Mouse (Mus musculus) cerebellum, postnatal 10 days (tissue): ENCODE measurements around the gene Atxn7l3.

ENCODE experiments used
- DNase-seq, 2 experiments: peaks; one replicate each; pipeline ENCODE4 v3.0.0; 2021; ENCODE audit warnings: mixed read lengths in 2 of 2

The Atxn7l3 gene

GRCm38 (mm10) chr11:102296491-102297472 is at the start of gene Atxn7l3:
Atxn7l3 (minus strand) TSS chr11:102296631.
- peak; percentile 98 to 99 for DNase-seq

- DNase-seq = no peak
These were observed 48.0 kb upstream of the Atxn7l3 start for GRCm38 (mm10) chr11:102344458-102344857.

- DNase-seq = no peak
These were observed 46.3 kb upstream of the Atxn7l3 start for GRCm38 (mm10) chr11:102342742-102343141.

GRCm38 (mm10) chr11:102341101-102341500 is 44.7 kb upstream of the Atxn7l3 start:
- DNase-seq = no peak

GRCm38 (mm10) chr11:102339624-102340023 is 43.2 kb upstream of the Atxn7l3 start:
- DNase-seq = peak; percentile 50 to 71

- DNase-seq = peak; percentile 88 to 93
These were observed 42.8 kb upstream of the Atxn7l3 start for GRCm38 (mm10) chr11:102339195-102339594.

- peak; percentile 100 for DNase-seq
These were observed 42.1 kb upstream of the Atxn7l3 start for GRCm38 (mm10) chr11:102338561-102338960.

GRCm38 (mm10) chr11:102337921-102338320 is 41.5 kb upstream of the Atxn7l3 start:
- DNase-seq = no peak

- DNase-seq = no peak
These were observed 39.8 kb upstream of the Atxn7l3 start for GRCm38 (mm10) chr11:102336191-102336590.

GRCm38 (mm10) chr11:102334973-102335700 is 38.7 kb upstream of the Atxn7l3 start:
- DNase-seq = peak; percentile 53 to 55

- DNase-seq = no peak
These were observed 37.6 kb upstream of the Atxn7l3 start for GRCm38 (mm10) chr11:102334010-102334409.

GRCm38 (mm10) chr11:102333061-102333460 is 36.6 kb upstream of the Atxn7l3 start:
- no peak for DNase-seq

- no peak for DNase-seq
These were observed 35.4 kb upstream of the Atxn7l3 start for GRCm38 (mm10) chr11:102331806-102332205.

GRCm38 (mm10) chr11:102330039-102330438 is 33.6 kb upstream of the Atxn7l3 start:
- no peak for DNase-seq

- DNase-seq = no peak
These were observed 33.1 kb upstream of the Atxn7l3 start for GRCm38 (mm10) chr11:102329518-102329917.

- no peak for DNase-seq
These were observed 31.4 kb upstream of the Atxn7l3 start for GRCm38 (mm10) chr11:102327839-102328238.

- no peak for DNase-seq
These were observed 30.8 kb upstream of the Atxn7l3 start for GRCm38 (mm10) chr11:102327250-102327649.

- DNase-seq = peak in 1 of 2 experiments; percentile 20
These were observed 27.1 kb upstream of the Atxn7l3 start for GRCm38 (mm10) chr11:102323516-102323915.

- DNase-seq = no peak
These were observed 25.5 kb upstream of the Atxn7l3 start for GRCm38 (mm10) chr11:102321931-102322330.

- peak; percentile 90 to 93 for DNase-seq
These were observed 24.2 kb upstream of the Atxn7l3 start for GRCm38 (mm10) chr11:102320686-102321005.

GRCm38 (mm10) chr11:102319941-102320685 is 23.7 kb upstream of the Atxn7l3 start:
- DNase-seq = peak; percentile 92 to 95

- peak; percentile 97 for DNase-seq
These were observed 23.0 kb upstream of the Atxn7l3 start, which contains the start of gene Ubtf for GRCm38 (mm10) chr11:102319410-102319792. Ubtf (minus strand) TSS chr11:102319742.
